Mouse (Mus musculus): ENCODE data around the gene Pir. TPM values are rescaled to one million over a fixed set of nuclear protein-coding genes. Genes with fewer than 3 reads are reported as not detected.

Gene Pir
- total and polyA plus RNA-seq, 2 experiments from 2014 or later: 0.94 to 7.8 TPM

- H3K36me3 ChIP-seq (ENCODE audit: insufficient read depth, low read length): no peaks in the 10 kb centered on the region
- no peaks in the 10 kb centered on the region for H3K9me3 ChIP-seq (ENCODE audit: low read length)
- ATAC-seq: no peak
- H3K27me3 ChIP-seq (ENCODE audit: insufficient read depth, low read length): no peaks in the 10 kb centered on the region
- H3K4me3 ChIP-seq (ENCODE audit: low read length): no peak overlapping the region
- no peak for TF ChIP-seq CTCF (IDR thresholded peaks at IDR 0.05; ENCODE audit: low read depth)
- H3K27ac ChIP-seq: no peak overlapping the region
- no peak overlapping the region for H3K9ac ChIP-seq (replicated peaks; ENCODE audit: low read length)
- H3K4me2 ChIP-seq (ENCODE audit: low read depth, low read length): no peak overlapping the region
- no peaks in the 10 kb centered on the region for H3K4me1 ChIP-seq (ENCODE audit: insufficient read depth, low read length)
- DNase-seq (ENCODE audit: low spot score): no peak
Observed at GRCm38 (mm10) chrX:164405080-164405649, 136.0 kb downstream of the Pir start.

- no peaks in the 10 kb centered on the region for H3K9me3 ChIP-seq (ENCODE audit: low read length)
- no peaks in the 10 kb centered on the region for H3K36me3 ChIP-seq (ENCODE audit: insufficient read depth, low read length)
- H3K9ac ChIP-seq (replicated peaks; ENCODE audit: low read length): no peak overlapping the region
- no peak for DNase-seq (ENCODE audit: low spot score)
- 76% methylated on average over 9 of the region's 9 CpGs for WGBS
- H3K4me2 ChIP-seq (ENCODE audit: low read depth, low read length): no peak overlapping the region
- ATAC-seq: no peak
- H3K4me3 ChIP-seq (ENCODE audit: low read length): no peak overlapping the region
- no peak for TF ChIP-seq CTCF (IDR thresholded peaks at IDR 0.05; ENCODE audit: low read depth)
- no peaks in the 10 kb centered on the region for H3K27me3 ChIP-seq (ENCODE audit: insufficient read depth, low read length)
- H3K27ac ChIP-seq: no peak overlapping the region
- H3K4me1 ChIP-seq (ENCODE audit: insufficient read depth, low read length): no peaks in the 10 kb centered on the region
Observed at GRCm38 (mm10) chrX:164406133-164407022, 137.2 kb downstream of the Pir start.

- ATAC-seq (no peak), DNase-seq (ENCODE audit: low spot score) (no peak)
- H3K9ac ChIP-seq (replicated peaks; ENCODE audit: low read length): no peak overlapping the region
- no peaks in the 10 kb centered on the region for H3K27me3 ChIP-seq (ENCODE audit: insufficient read depth, low read length)
- H3K36me3 ChIP-seq (ENCODE audit: insufficient read depth, low read length): no peaks in the 10 kb centered on the region
- H3K4me3 ChIP-seq (ENCODE audit: low read length): no peak overlapping the region
- no peak for TF ChIP-seq CTCF (IDR thresholded peaks at IDR 0.05; ENCODE audit: low read depth)
- H3K27ac ChIP-seq: no peak overlapping the region
- H3K4me2 ChIP-seq (ENCODE audit: low read depth, low read length): no peak overlapping the region
- no peaks in the 10 kb centered on the region for H3K4me1 ChIP-seq (ENCODE audit: insufficient read depth, low read length)
- WGBS: 82% methylated on average over 3 of the region's 3 CpGs
- no peaks in the 10 kb centered on the region for H3K9me3 ChIP-seq (ENCODE audit: low read length)
Observed at GRCm38 (mm10) chrX:164408301-164408927, 139.2 kb downstream of the Pir start.

GRCm38 (mm10) chrX:164410562-164410961 is 141.4 kb downstream of the Pir start:
- ATAC-seq (no peak), DNase-seq (ENCODE audit: low spot score) (no peak)
- no peak overlapping the region for H3K4me2 ChIP-seq (ENCODE audit: low read depth, low read length)
- TF ChIP-seq CTCF (IDR thresholded peaks at IDR 0.05; ENCODE audit: low read depth): no peak
- no peaks in the 10 kb centered on the region for H3K9me3 ChIP-seq (ENCODE audit: low read length)
- WGBS: 89% methylated on average over 1 of the region's 1 CpGs
- H3K4me3 ChIP-seq (ENCODE audit: low read length): no peak overlapping the region
- H3K4me1 ChIP-seq (ENCODE audit: insufficient read depth, low read length): no peaks in the 10 kb centered on the region
- H3K36me3 ChIP-seq (ENCODE audit: insufficient read depth, low read length): no peaks in the 10 kb centered on the region
- H3K9ac ChIP-seq (replicated peaks; ENCODE audit: low read length): no peak overlapping the region
- no peaks in the 10 kb centered on the region for H3K27me3 ChIP-seq (ENCODE audit: insufficient read depth, low read length)
- H3K27ac ChIP-seq: no peak overlapping the region

GRCm38 (mm10) chrX:164416803-164417202 is 147.6 kb downstream of the Pir start:
- TF ChIP-seq CTCF (IDR thresholded peaks at IDR 0.05; ENCODE audit: low read depth): no peak
- no peaks in the 10 kb centered on the region for H3K27me3 ChIP-seq (ENCODE audit: insufficient read depth, low read length)
- DNase-seq (ENCODE audit: low spot score) (no peak), ATAC-seq (no peak)
- 83% methylated on average over 2 of the region's 2 CpGs for WGBS
- H3K4me1 ChIP-seq (ENCODE audit: insufficient read depth, low read length): no peaks in the 10 kb centered on the region
- H3K4me3 ChIP-seq (ENCODE audit: low read length): no peak overlapping the region
- H3K9ac ChIP-seq (replicated peaks; ENCODE audit: low read length): no peak overlapping the region
- H3K4me2 ChIP-seq (ENCODE audit: low read depth, low read length): no peak overlapping the region
- no peaks in the 10 kb centered on the region for H3K9me3 ChIP-seq (ENCODE audit: low read length)
- no peaks in the 10 kb centered on the region for H3K36me3 ChIP-seq (ENCODE audit: insufficient read depth, low read length)
- no peak overlapping the region for H3K27ac ChIP-seq

- Histone ChIP-seq H3K27ac (no peak overlapping the region), H3K36me3 (ENCODE audit: insufficient read depth, low read length) (no peaks in the 10 kb centered on the region), H3K27me3 (ENCODE audit: insufficient read depth, low read length) (no peaks in the 10 kb centered on the region), H3K9ac (replicated peaks; ENCODE audit: low read length) (no peak overlapping the region), H3K9me3 (ENCODE audit: low read length) (no peaks in the 10 kb centered on the region), H3K4me2 (ENCODE audit: low read depth, low read length) (no peak overlapping the region), H3K4me3 (ENCODE audit: low read length) (no peak overlapping the region), H3K4me1 (ENCODE audit: insufficient read depth, low read length) (no peaks in the 10 kb centered on the region)
- ATAC-seq (no peak), DNase-seq (ENCODE audit: low spot score) (no peak)
- no peak for TF ChIP-seq CTCF (IDR thresholded peaks at IDR 0.05; ENCODE audit: low read depth)
Observed at GRCm38 (mm10) chrX:164418008-164418407, 148.8 kb downstream of the Pir start.
